ENCODE assay signal across 17 mouse cellular contexts in genomic region chr8:64665563-64665962, GRCm38 (mm10). TPM values are rescaled to one million over a fixed set of nuclear protein-coding genes. Genes with fewer than 3 reads are reported as not detected.
A peak's percentile ranks its signal among the peaks of the same experiment; 100 is the strongest.
DNase-seq lines count a peak whose midpoint lies in the region; ATAC-seq and TF ChIP-seq lines count a peak whose summit lies in the region.
"Had no signal": no experiment of that assay in that cellular context is flagged by ENCODE, and none has a peak within 500 bp of the region (broad histone marks: within the 10 kb centered on the region; RNA-seq: fewer than 3 reads in every experiment).

No protein-coding gene starts in this region.

- H3K36me3 ChIP-seq in heart, embryonic 16.5 days (ENCODE audit: control insufficient read depth, insufficient read depth): no peaks in the 10 kb centered on the region
- H3K36me3 ChIP-seq: hindbrain, embryonic 10.5 days; limb, embryonic 15.5 days had no signal

- no peak for DNase-seq in frontal cortex, adult 2 months (ENCODE audit: extremely low spot score in 1 of 2, low spot score in 1 of 2)
- DNase-seq in layer of hippocampus, adult 2 months (ENCODE audit: low spot score in 2 of 2): no peak
- no peak for DNase-seq in layer of hippocampus, postnatal 25 days (ENCODE audit: extremely low spot score in 1 of 2, low spot score in 1 of 2)
- DNase-seq in embryo, embryonic 10.5 days (ENCODE audit: low spot score): no peak
- DNase-seq in left cerebral cortex, postnatal 36 days (ENCODE audit: low spot score in 2 of 2): no peak
- DNase-seq: kidney, adult 2 months; kidney, postnatal 25 days; lung, postnatal 14 days; thymus, adult 18-20 months had no signal

- H3K4me3 ChIP-seq in layer of hippocampus, adult 2 months: no peak overlapping the region
- H3K4me3 ChIP-seq in heart, embryonic 16.5 days (ENCODE audit: low read length): no peak overlapping the region
- H3K4me3 ChIP-seq: erythroblast, embryonic 14.5 days; hindbrain, embryonic 10.5 days; limb, embryonic 15.5 days had no signal

- no peaks in the 10 kb centered on the region for H3K27me3 ChIP-seq in heart, embryonic 16.5 days (ENCODE audit: control insufficient read depth, insufficient read depth, low read length)
- H3K27me3 ChIP-seq: limb, embryonic 15.5 days had no signal

- H3K9ac ChIP-seq in heart, embryonic 16.5 days (ENCODE audit: low read length): no peak overlapping the region
- H3K9ac ChIP-seq: limb, embryonic 15.5 days had no signal

- H3K9me3 ChIP-seq in heart, embryonic 16.5 days (replicated peaks; ENCODE audit: control insufficient read depth, low read length): no peaks in the 10 kb centered on the region
- H3K9me3 ChIP-seq: hindbrain, embryonic 10.5 days; limb, embryonic 15.5 days had no signal

- H3K4me1 ChIP-seq in heart, embryonic 16.5 days (ENCODE audit: control insufficient read depth, insufficient read depth, low read length): peaks cover 12% of the 10 kb centered on the region
- H3K4me1 ChIP-seq: hindbrain, embryonic 10.5 days; limb, embryonic 15.5 days had no signal

- peak overlapping the region; percentile 22 for H3K4me2 ChIP-seq in heart, embryonic 16.5 days (ENCODE audit: low read depth, low read length)
- H3K4me2 ChIP-seq: limb, embryonic 15.5 days had no signal

- H3K27ac ChIP-seq in layer of hippocampus, adult 2 months: peak overlapping the region; percentile 74
- peak overlapping the region; percentile 56 for H3K27ac ChIP-seq in heart, embryonic 16.5 days (ENCODE audit: low read length)
- H3K27ac ChIP-seq: hindbrain, embryonic 10.5 days; limb, embryonic 15.5 days had no signal

- intact Hi-C loops in left cerebral cortex, postnatal 36 days (cut with DNase I): no loop called here

- ATAC-seq in frontal cortex, adult (ENCODE audit: low TSS enrichment): 0 out of 2 replicates have a peak, but pooled peaks have one; percentile 31
- ATAC-seq in heart, embryonic 16.5 days (replicated peaks; ENCODE audit: extremely low read depth, insufficient read depth, low FRiP score): peak; percentile 58; the same call in 1 of the 2 replicates
- ATAC-seq: forebrain, embryonic 14.5 days; midbrain, embryonic 16.5 days had no signal

- no peak for TF ChIP-seq CTCF in layer of hippocampus, adult 2 months (conservative IDR thresholded peaks at IDR 0.05)

- 21% methylated on average over 3 of the region's 3 CpGs for WGBS in heart, embryonic 16.5 days

RNA-seq across cellular contexts. Expression of gene Cpe, which starts 27.3 kb away (rescaled TPM):
- polyA plus RNA-seq in frontal cortex, adult 2 months (2012; rRNA removed): 1,706 and 1,914 TPM in 2 replicates
- 1,000 to 10,000 TPM; 2,581 to 2,789 TPM for total RNA-seq in layer of hippocampus, adult 2 months (2021)
- 1,000 to 10,000 TPM; 3,120 to 3,267 TPM for total RNA-seq in layer of hippocampus, postnatal 25 days (2021)
- polyA plus RNA-seq in heart, embryonic 16.5 days (2015; fragmentation: Nextera tagmentation; extraction: Ambion mirVana): 254 and 274 TPM in 2 replicates
- total RNA-seq in left cerebral cortex, postnatal 36 days (2021): 1,000 to 10,000 TPM; 2,160 to 2,285 TPM
- total RNA-seq: megakaryocyte-erythroid progenitor cell, adult 5-6 weeks had no signal
- polyA plus RNA-seq: erythroblast, embryonic 14.5 days had no signal
